Mouse (Mus musculus) heart, adult 2 months (tissue): ENCODE results near the gene Cmss1.

Experiments
- CTCF ChIP-seq: fragments of 200-600 bp; IDR thresholded peaks from 2 replicates; pipeline ENCODE4 v1.8.1; 2022; ENCODE audit warnings: antibody characterized with exemption, mild to moderate bottlenecking, moderate library complexity
- POLR2A ChIP-seq: fragments of 200-500 bp; IDR thresholded peaks from 2 replicates; pipeline ENCODE4 v1.6.1; 2011; ENCODE audit warnings: mild to moderate bottlenecking, low read depth, low read length, control low read depth; ENCODE audit not compliant: insufficient read depth

DNA sequence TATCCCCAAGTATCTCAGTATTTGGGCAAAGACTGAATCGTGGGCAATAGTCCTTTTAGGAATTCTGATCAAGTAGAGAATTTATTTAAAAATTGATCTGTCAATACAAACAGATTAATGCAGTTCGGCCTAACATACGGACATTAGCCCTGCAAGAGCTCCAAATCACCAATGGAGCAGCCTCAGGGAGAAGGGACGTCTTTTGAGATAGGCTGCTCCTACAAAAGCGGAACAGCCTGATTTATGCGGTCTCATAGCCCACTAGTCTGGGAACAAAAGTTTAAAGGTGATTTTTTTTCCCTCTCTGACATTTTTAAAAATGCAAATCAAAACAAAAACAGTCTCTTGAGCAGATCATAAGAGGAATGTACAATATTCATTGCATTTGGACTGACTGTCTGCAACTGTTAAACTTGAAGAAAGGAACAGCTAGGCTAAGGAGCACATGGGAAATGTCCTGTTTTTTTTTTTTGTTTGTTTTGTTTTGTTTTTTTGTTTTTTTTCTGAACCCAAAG, 51.7 kb downstream of the Cmss1 start:
- TF ChIP-seq POLR2A (no peak), CTCF (no peak)
